Mouse (Mus musculus) kidney, postnatal 14 days (tissue): ENCODE measurements around the gene Ltb4r2.

ENCODE experiments used
- DNase-seq: peaks from one replicate; pipeline ENCODE4 v3.0.0; 2022; ENCODE audit warnings: mixed read lengths

Ltb4r2 gene

DNA sequence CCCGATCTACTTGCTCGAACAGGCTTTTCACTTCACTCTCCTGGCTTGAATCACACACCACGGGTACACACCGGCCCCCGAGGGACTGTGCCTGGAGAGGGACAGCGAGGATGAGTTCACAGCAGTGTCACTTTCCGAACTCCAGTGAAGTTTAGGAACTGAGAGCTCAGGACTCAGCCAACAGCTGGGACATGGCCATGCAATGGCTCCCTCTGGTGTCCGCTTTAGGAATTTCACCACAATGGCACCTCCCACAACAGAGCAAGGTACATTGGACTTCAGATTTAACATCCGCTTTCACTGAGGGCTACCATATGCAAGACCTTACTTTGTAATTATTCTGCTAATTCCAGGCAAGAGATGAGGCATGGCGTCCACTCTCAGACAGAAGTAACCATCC, 17.5 kb upstream of the Ltb4r2 start:
- DNase-seq: peak; percentile 91

DNA sequence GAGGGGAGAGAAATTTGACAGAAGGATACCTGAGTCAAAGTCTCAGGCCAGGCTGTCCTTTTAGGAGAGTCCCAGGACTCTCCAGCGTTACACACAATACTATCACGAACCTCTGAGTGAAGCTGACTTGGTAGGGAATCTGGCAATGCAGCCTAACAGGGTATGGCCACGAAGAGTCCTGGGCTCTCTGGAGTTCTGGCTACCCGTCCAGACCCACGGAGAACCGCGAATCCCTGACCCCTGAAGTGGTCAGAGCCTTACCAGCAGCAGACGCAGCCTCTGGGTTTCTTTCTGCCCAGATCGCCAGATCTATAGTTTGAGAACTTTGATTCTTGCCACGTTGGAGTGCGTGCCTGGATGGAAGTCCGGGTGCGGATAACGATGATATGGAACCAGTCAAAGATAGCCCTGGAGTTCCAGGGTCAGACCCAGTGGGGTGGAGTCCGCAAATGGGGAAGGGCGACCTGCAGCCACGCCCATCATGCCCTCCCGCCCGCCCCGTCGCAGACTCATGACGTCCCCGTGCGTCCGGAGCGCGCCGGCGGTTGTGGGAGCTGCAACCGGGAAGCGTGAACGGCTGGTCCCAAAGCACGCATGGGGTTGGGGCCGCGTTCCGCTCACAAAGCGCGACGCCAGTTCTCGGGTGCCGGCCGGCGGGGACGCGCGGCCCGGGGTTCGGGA, 15.9 kb upstream of the Ltb4r2 start, which contains the start of the genes Dhrs1 and Nop9:
Gene Dhrs1, minus strand, starts transcription at position 511 of the 681 bp plus-strand sequence.
Gene Nop9, plus strand, starts transcription at position 514 of the 681 bp plus-strand sequence.
- peak; percentile 94 for DNase-seq

- no peak for DNase-seq
Measured at GRCm38 (mm10) chr14:55745861-55746237, 15.4 kb upstream of the Ltb4r2 start.

- DNase-seq: no peak
Measured at GRCm38 (mm10) chr14:55747051-55747847, 14.0 kb upstream of the Ltb4r2 start.

- DNase-seq: no peak
Measured at GRCm38 (mm10) chr14:55757566-55757965, 3.7 kb upstream of the Ltb4r2 start.

DNA sequence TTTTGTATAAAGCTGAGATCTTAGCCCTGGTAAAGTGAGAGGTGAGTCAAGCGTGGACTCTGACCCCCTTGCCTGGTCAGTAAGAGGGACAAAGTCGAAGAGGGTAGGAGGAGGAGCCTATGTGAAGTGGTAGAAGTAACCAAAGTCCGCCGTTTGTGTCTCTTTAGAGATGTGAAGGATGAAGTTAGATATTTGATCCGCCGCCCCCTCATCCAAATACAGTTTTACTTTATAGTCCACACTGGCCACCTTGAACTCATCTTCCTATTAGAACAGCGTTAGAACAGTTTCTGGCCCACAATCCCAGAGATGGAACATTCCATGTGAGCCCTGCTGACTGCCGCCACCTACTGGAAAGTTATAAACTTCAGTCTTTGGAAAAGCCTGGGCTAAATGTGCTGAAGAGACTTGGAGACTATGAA, 2.9 kb upstream of the Ltb4r2 start, which contains the start of gene Cideb:
Gene Cideb, minus strand, starts transcription at position 96 of the 422 bp plus-strand sequence.
- DNase-seq: peak; percentile 81

DNA sequence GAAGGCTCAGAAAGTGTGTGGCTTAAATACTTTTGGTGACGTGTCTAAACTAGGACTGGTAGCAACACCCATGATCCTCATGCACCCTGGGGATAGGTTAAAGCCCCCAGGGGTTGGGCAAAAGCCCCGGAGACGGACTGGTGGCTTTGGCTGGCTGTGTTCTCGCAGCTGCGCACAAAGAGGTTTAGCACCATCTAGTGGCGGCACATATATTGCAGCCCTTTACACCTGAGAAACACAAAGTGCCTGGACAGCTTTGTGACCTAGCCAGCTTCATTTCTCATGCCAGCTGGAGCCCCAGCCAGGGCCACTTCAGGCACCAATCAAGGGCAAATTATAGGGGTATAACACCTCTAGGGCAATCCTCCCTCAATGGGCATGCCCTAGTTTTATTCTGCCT, 1.1 kb upstream of the Ltb4r2 start:
- DNase-seq: peak; percentile 92

DNA sequence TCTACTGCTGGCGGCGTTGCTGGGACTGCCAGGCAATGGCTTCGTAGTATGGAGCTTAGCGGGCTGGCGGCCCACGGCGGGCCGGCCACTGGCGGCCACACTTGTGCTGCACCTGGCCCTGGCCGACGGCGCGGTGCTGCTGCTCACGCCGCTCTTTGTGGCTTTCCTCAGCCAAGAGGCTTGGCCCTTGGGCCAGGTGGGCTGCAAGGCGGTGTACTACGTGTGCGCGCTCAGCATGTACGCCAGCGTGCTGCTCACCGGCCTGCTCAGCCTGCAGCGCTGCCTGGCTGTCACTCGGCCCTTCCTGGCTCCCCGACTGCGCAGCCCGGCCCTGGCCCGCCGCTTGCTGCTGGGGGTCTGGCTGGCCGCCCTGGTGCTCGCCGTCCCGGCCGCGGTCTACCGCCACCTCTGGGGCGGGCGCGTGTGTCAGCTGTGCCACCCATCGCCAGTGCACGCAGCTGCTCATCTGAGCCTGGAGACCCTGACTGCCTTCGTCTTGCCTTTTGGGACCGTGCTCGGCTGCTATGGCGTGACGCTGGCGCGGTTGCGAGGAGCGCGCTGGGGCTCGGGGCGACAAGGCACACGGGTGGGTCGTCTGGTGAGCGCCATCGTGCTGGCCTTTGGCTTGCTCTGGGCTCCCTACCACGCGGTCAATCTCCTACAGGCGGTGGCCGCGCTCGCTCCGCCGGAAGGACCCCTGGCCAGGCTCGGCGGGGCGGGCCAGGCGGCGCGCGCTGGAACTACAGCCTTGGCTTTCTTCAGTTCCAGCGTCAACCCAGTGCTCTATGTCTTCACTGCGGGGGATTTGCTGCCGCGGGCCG, 983 bp downstream of the Ltb4r2 start:
- DNase-seq: peak; percentile 67

- peak; percentile 21 for DNase-seq
Measured at GRCm38 (mm10) chr14:55763166-55763565, 1.9 kb downstream of the Ltb4r2 start.

GRCm38 (mm10) chr14:55765696-55766095, 4.5 kb downstream of the Ltb4r2 start, which contains the start of gene Ltb4r1:
Gene Ltb4r1 (plus strand): TSS chr14:55765962.
- no peak for DNase-seq

GRCm38 (mm10) chr14:55767519-55768414, 6.5 kb downstream of the Ltb4r2 start:
- peak; percentile 84 for DNase-seq

- no peak for DNase-seq
Measured at GRCm38 (mm10) chr14:55768555-55768954, 7.3 kb downstream of the Ltb4r2 start.

- no peak for DNase-seq
Measured at GRCm38 (mm10) chr14:55769087-55769703, 8.0 kb downstream of the Ltb4r2 start.

DNA sequence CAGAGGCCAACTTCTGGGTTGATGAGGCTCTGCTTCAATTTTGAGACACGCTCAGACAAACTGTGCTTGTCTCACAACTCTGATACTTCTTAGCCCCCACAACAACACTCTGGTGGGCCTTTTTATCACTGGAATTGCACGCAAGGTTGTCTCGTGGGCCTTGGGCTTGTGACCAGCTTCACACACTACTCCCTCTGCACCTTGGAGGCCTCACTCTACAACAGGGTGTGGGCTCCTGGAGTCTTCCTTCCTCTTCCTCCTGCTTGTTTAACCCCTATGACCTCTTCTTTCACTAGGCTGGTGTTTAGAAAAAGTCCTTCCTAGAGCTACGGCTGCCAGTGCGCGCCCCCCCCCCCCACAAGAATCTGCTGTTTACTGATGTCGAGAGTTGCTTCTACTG, 15.5 kb downstream of the Ltb4r2 start:
- DNase-seq: no peak

- no peak for DNase-seq
Measured at GRCm38 (mm10) chr14:55777176-55777575, 15.9 kb downstream of the Ltb4r2 start.

DNA sequence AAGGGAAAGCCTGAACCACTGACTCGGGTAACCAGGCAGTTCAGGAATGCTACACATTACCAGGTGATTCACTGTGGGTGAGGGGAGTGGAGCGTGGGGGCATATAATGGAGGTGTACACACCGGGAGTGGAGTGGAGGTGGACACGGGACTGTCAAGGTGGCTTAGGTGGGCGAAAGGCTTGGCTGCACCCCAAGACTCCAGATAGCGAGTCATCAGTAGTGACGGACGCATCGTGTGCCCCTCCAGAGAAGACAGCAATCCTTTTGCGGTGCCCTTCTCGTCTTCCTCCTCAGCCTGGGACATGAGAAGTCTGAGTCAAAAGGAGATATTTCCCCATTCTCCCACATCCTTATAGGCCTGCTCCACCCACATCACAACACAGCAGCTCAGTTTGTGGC, 16.6 kb downstream of the Ltb4r2 start:
- no peak for DNase-seq

- DNase-seq: no peak
Measured at GRCm38 (mm10) chr14:55778686-55779085, 17.5 kb downstream of the Ltb4r2 start.

- no peak for DNase-seq
Measured at GRCm38 (mm10) chr14:55779656-55780055, 18.4 kb downstream of the Ltb4r2 start.

DNA sequence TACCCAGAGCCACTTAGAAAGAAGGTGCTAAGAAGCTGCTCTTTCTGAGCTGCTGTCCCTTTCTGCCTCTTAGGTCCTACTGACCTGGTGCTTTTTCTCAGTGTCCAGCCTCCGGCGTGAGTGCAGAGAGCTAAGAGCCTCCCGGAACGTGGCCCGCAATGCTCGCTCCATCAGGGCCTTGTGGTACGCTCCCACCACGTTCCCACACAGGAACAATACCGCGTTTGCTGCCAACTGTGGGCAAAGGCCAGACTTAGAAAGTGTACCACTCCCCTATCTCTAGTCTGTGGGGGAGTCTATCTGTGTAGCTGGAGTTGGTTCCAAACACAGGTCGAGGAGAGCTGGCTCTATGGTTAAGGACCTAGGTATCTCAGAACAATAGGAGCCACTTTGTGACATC, 19.5 kb downstream of the Ltb4r2 start:
- DNase-seq: no peak

DNA sequence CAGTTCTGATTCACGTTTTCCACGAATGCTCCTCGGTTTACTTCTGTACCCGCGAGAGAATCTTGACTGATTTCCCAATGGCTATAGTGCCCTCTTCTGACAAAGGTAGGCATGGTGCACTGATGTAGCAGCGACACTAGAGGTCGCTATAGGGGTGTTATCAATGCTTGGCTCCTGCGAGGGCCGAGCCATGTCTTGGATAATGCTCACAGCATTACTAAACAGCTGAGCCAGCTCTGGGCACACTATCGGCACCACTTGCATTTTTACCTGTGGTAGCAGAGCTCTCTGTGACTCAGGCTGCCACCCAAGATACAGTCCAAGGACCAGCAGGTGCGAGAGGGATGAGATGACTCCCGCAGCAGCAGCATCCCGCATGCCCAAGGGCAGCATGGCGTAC, 20.1 kb downstream of the Ltb4r2 start:
- peak; percentile 81 for DNase-seq

DNA sequence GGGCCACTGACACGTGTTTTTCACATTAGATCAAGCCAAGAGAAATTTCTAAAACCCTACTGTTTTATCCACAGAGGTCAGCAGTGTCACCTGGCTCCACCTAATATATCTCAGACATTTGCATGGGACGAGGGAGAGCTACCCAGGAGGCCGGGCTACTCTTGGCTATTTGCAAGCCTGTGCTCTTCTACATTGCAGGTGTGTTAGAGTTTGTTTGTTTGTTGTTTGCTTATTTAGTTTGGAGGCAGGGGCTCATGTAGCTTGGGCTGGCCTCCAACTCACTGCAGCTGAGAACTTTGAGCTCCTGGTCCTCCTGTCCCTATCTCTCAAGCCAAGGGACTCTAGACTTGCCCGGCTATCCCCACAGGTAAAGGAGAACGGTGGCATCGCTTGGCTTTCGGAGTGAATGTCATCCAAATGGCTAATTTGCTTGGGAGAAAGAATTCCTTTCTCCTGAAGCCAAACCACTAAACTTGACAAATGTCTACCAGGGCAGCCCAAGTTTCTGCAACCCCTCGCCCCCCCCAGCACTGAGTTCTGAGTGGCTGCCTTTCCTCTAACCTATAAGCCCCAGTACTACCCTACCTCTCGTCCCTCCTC, 21.2 kb downstream of the Ltb4r2 start:
- no peak for DNase-seq
